Mouse (Mus musculus) cerebellum, adult (tissue): ENCODE measurements around the gene Nr3c2.

ENCODE experiments used
- ATAC-seq: cut with Nextera tagmentation; 2 replicates; pipeline ENCODE4 v1.9.2; 2017; ENCODE audit warnings: mild to moderate bottlenecking, moderate library complexity, mixed read lengths; ENCODE audit not compliant: insufficient number of reproducible peaks, low FRiP score, low TSS enrichment

Nr3c2 gene

GRCm38 (mm10) chr8:77288492-77288891, 389.2 kb downstream of the Nr3c2 start:
- ATAC-seq: no peak

- ATAC-seq: no peak
Observed at GRCm38 (mm10) chr8:77292120-77292519, 392.9 kb downstream of the Nr3c2 start.

- no peak for ATAC-seq
Observed at GRCm38 (mm10) chr8:77292649-77293048, 393.4 kb downstream of the Nr3c2 start.

- no peak for ATAC-seq
Observed at GRCm38 (mm10) chr8:77294599-77294998, 395.4 kb downstream of the Nr3c2 start.
